Mouse (Mus musculus) liver, embryonic 14.5 days (tissue): ENCODE measurements around the gene Chid1.

Experiments
- CTCF ChIP-seq: IDR thresholded peaks from 2 replicates; pipeline ENCODE4 v1.5.1; 2016; ENCODE audit warnings: antibody characterized with exemption, low read depth, control low read depth
- EP300 ChIP-seq: IDR thresholded peaks from 2 replicates; pipeline ENCODE4 v1.6.1; 2016; ENCODE audit warnings: antibody characterized with exemption, low read depth

- TF ChIP-seq CTCF: no peak
- no peak for TF ChIP-seq EP300
These were observed 10.8 kb upstream of the Chid1 start for GRCm38 (mm10) chr7:141550464-141550863.
